Mouse (Mus musculus) cortical plate, adult 2 months (tissue): ENCODE data around the gene Ryr3.

Experiments used
- CTCF ChIP-seq: fragments of 200-500 bp; IDR thresholded peaks from 2 replicates; pipeline ENCODE4 v1.5.1; 2011; ENCODE audit warnings: mild to moderate bottlenecking, control low read depth, low read length; ENCODE audit not compliant: insufficient read depth; ENCODE audit errors: extremely low read depth
- POLR2A ChIP-seq: fragments of 200-500 bp; IDR thresholded peaks from 2 replicates; pipeline ENCODE4 v1.6.1; 2011; ENCODE audit warnings: mild to moderate bottlenecking, low read length, control low read depth; ENCODE audit not compliant: insufficient read depth; ENCODE audit errors: extremely low read depth

GRCm38 (mm10) chr2:112762006-112762405, 454.9 kb downstream of the Ryr3 start:
- no peak for TF ChIP-seq CTCF
- no peak for TF ChIP-seq POLR2A
